Mouse (Mus musculus) c-Kit-positive CD71-negative TER-119-negative erythroid progenitor cells, embryonic 14.5 days (primary cell): ENCODE measurements around the gene Tnnt2.
A peak's percentile ranks its signal among the peaks of the same experiment; 100 is the strongest.

Experiments used
- DNase-seq: peaks from one replicate; pipeline ENCODE4 v3.0.0-alpha.2; 2013; ENCODE audit warnings: low read depth

Tnnt2 gene

DNA sequence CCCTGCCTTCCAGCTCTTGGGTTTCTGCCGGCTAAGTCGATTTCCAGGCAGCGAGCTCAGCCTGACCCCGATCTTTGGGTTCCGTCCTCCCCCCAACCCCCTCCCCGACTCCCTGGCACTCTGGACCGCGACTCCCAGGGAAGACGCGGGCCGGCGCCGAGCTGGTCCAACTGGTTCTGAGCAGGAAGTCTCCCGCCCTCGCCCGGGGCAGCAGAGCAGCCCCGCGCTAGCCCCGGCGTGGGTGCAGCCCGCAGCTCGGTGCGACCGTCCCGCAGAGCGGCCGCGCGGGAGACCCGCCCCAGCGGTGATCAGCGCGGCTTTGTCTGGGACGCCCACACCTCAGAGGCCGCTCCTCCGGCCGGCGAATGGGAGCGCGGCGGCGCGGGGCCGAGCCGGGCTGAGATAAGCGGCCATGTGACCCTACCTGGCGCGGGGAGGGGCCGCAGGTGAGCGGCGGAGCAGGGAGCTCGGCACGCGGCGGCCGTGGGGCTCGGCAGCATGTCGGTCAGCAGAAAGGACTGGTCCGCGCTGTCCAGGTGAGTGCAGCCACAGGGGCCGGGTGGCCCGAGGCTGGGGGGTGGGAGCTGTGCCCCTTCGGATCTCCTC lies 17.6 kb upstream of the Tnnt2 start, which contains the start of gene Lad1:
Lad1 (plus strand) TSS at position 118 of the 606 bp plus-strand sequence.
- DNase-seq, result no peak

DNA sequence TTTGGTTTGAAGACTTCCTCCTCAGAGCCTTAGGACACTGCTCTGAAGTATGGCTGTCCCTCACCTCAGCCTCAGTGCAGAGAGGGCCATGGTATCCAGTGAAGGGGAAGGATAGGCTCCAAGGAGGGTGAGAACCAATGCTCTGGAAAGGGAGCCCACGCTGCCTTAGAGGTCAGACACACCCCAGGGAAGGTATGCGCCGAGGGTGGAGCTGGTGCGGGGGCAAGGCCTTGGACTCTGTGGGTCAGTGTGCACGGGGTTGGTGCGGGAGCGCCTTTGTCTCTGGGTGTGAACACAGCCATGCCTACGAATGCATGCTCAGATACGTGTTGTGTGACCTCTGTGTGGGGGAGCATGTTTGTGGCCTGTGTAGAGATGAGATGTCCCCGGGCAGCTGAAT lies 16.1 kb upstream of the Tnnt2 start:
- no peak for DNase-seq

DNA sequence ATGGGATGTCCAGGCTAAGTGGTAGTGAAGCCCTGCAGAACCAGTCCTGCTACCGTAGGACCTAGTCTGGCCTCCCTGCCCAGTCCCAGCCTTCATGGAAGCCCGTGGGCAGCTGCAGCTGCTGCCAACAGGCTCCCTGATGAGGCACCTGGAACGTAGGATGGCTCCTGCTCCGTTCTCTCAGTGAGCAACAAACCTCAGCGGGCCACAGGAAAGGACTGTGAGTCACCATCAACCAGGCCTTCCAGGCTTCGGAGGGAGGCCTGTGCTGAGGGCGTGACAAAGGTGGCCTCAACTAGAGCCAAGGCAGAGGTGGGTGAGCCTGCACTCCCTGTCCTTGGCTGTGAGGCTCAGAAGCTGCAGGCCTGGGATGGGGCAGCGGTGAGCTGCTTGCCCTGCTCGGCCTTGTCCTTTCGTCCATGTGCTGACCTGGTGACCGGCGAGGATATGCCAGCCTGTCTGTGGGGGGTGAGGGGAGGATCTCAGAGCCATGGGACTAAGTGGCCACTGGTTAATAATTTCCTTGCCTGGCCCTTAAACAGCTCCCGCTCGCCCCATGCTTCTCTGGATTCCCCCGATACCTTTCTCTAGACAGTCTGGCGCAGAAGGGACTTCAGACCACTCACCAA lies 15.3 kb upstream of the Tnnt2 start:
- no peak for DNase-seq

DNA sequence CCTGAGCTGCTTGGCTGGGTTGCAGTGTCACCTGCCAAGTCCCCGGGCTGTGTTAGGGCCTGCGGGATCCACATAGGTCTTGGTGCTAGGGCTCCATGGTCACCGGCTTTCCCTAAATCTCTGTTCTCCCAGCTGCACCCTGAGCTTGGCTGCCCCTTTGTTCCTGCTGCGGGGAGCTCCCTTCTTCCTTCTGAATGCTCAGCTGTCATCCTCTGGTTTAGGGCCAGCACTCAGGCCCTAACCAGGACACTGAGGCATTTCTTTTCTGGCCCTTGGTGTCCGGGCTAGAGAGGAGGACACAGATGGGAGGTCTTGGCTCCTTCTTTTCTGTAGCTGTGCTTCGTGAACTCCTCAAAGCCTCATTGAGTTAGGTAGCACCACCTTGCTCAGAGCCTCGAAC lies 14.4 kb upstream of the Tnnt2 start:
- DNase-seq, result no peak

DNA sequence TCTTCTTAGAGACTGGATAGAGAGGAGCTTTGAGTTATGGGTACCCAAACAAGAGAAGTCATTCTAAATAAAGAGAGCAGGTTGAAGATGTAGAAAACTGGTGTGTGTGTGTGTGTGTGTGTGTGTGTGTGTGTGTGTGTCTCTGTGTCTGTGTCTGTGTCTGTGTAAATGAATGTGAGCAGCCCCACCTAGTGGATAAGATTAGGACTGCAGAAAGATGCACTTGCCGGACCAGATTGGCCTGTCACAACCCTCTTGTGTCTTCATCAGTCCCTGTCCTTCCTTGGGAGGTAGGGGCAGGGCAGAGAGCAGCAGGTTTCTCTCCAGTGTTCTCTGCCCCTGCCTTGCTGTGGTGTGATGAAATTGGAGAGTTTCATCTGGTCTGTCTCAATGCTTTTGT lies 7.2 kb upstream of the Tnnt2 start:
- DNase-seq, result peak; percentile 52

DNA sequence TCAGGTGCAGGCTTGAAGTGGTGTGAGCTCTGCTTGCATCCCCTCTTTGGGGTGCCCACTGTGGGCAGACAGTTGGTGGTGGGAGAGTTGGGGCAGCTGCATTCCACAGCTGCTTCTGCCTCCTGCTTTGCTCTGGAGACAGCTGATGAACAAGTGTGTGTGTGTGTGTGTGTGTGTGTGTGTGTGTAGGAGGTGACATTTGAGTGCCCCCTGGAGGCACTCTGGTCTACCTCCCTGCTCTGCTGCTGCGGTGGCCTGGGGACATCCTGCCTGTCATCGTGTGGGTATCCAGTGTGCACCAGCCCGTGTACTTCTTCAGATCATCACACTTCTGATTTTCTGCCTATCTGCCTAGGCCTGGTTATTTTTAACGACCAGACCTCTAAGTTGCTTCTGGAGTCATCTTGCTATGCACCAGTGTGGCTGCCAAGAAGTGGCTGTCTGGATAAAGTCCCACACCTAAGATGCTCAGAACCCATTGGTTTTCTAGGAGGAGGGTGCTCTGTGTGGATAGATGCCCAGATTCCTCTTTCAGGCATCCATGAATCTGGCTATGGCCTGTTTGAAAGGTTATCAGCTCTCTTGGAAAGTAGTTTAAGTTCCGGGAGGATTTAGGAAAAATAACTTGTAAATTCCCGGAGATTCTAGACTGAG lies 1.8 kb upstream of the Tnnt2 start:
- no peak for DNase-seq

DNA sequence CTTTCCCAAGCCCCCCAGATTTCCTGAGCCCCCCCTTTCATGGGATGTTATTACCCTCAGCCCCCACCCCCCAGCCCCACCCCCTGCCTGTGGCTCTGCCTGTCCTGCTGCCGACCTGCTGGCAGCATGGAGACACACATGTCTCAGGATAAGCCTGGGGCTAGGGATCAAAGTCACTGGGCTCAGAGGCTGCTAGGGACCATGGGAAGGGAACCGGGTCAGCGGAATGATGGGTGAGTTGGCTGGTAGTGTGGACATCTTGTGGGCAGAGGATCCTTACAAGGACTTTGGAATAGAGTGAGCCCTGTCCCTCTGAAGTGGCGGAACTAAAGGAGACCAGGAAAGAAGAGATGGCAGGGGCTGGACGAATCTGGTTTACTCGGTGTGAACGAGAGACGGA lies 1.2 kb upstream of the Tnnt2 start:
- DNase-seq, result no peak

DNA sequence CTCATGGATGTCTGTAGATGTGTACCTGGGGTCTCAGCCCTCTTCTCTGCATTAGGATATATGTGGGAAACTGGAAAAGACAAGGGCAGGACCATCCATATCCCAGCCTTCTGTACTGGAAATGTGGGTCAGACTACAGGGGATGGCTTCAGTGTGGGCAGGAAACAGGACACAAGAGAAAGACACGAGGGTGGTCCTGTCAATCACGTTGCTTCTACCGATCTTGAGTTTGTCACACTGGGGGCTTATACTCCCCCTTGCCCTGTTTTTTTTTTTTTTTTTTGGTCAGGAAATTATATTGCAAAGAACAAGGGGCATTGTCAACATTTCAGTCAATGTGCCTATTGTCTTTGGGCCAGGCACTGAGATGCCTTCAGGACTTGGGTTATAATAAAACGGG lies 2.5 kb downstream of the Tnnt2 start:
- no peak for DNase-seq

DNA sequence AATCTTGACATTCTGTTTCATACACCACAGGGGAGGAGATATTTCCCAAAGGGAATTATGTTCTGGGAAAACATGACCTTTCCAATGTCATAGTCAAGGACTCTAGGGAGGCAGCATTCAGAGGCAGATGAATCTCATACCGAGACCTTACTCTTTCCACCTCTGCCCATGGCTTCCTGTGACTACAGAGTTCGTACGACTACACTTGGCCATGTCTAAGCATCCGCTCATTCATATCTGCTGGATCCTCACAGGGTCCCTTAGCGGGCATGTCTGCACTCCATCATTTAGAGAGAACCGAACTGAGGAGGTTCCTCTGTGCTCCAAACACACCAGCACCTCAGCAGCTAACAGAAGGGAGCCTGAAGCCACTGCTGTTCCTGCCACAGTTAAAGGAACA lies 2.9 kb downstream of the Tnnt2 start:
- no peak for DNase-seq

DNA sequence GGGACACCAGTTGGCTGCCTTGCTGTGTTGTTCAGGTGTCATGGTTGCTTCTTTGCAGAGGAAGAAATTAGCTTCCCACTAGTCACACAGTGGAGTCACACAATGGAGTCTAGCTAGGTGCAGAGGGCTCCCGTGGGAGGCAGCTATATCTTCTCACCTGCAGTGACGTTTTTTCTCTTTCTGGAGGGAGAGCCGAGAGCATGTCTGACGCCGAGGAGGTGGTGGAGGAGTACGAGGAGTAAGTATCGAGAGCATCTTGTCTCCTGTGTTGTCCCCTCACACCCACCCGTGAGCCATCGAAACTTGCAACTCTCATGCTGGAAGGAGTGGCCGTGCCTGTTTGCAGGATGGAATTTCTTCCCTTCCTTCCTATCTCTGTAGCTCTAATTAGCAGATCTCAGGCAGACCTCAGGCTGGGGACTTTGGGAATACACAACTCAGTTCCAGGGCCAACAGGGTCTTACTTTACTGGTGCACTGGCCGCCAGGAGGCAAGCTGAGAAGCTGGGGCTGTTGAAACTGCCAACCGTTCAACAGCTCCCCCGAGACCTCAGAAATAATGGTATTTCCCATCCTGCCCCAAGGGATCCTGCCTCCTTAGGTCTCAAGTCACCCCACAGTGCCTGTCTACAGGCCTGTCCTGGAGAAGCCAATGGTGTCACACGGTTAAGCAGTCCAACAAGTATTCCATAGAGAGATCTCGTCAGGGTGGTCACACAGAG lies 4.7 kb downstream of the Tnnt2 start:
- DNase-seq, result no peak

DNA sequence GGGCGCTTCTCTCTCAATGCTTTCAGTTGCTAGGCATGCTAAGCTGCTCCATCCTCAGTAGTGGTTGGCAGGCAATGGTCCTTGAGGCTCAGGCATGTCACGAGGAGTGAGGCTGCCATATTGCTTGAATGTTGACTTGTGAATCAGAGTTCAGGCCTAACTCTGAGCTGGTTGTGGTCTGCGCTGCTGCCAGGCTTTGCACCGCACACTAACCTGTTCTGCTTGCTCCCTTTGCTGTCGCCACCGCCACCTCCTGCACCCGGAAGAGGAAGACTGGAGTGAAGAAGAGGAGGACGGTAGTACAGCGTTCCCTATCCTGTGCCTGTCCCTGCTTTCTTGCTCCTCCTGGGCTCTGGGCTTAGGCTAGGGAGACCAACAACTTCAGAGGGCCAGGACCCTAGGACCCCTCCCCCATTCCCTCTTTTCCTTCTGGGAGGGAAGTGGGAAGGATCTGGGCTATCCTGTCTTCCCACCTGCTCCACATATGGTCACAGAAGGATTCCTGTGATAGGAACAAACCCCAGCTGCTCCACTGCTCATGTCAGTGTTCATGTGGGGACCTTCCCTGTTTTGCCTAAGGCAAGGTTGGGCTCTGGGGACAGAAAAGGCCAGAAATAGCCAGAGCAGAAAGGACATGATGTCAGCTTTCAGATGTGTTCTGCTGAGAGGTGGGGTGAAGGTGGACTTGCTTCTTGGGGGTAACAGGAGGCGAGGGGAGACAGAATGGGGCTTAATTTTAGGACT lies 7.5 kb downstream of the Tnnt2 start:
- no peak for DNase-seq

DNA sequence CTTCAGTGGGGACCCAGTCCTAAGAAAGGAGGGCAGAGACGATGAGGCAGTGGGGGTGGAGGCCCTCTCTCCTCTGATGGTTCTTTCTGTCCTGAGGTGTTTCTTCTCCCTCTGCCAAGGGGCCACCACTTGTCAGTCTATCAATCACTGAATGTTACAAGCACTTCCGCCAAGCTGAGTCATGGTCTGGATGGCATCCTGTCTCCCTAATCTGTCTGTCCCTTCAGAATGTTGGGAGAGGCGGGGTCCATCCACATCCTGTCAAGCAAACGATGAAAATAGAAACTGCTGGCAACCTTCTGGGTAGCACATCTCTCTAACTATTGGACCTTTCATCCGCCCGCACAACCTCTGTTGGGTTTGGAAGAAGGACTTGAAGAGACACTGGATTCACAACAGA lies 8.3 kb downstream of the Tnnt2 start:
- no peak for DNase-seq

DNA sequence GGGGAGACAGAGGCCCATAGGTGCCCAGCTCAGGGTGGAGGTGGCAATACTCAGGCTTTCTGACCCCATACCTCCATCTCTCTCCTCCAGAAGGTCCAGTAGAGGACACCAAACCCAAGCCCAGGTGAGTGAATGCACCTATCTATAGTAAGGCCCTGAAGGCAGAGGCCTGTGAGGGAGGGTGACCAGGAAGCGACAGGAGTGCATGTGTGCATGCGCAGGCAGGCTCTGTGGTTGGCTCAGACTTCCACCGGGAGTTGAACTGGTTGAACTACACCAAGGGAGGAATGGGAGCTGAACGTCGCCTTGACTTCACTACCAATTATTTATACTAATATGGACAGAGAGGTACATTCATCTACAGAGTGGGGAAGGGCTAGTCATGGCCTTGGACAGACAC lies 10.5 kb downstream of the Tnnt2 start:
- no peak for DNase-seq

DNA sequence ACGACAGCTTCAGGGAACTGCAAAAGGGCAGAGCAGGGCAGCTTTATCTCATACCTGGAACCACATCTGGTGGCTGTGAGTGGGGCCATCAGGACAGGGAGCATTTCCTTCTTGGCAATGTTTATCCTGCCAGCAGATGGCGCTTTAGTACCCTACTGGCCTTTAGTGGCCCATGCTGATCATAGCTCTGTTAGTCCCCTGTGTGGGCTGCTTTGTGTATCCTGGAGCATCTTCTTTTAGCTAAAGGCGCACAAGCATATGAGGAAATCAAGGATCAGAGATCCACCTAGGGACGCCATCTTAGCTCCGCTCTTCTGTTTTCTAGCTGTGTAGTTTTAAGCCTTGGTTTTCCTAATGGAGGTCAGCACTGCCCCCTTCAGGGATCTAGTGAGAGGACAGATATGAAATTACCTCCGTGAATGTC lies 11.0 kb downstream of the Tnnt2 start:
- DNase-seq, result peak; percentile 78

DNA sequence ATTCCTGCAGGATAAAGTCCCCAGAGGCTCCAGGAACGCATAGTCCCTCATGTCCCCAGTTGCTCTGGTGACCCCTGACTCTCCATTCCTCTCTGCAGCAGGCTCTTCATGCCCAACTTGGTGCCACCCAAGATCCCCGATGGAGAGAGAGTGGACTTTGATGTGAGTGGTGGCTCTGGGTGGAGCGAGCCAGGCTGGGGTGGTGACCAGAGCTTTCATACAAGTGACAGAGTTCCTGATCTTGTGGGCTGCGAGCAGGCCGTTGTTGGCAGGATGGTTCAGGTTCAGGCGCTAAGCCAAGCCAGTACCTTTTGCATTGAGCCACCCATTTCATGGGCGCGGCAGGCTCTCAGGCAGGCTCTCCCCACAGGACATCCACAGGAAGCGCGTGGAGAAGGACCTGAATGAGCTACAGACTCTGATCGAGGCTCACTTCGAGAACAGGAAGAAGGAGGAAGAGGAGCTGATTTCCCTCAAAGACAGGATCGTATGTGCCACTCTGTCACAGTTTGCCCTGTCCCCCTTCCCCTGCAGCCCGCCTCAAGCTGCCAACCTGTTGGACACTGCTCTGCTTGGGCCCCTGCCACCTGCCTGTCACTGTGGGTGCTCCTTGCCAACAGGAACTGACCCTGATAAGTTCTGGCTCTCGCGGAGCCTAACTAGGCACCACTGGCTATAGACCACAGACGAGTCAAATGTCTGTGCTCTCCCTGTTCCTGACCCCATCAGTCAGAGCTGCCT lies 11.6 kb downstream of the Tnnt2 start:
- DNase-seq, result no peak

DNA sequence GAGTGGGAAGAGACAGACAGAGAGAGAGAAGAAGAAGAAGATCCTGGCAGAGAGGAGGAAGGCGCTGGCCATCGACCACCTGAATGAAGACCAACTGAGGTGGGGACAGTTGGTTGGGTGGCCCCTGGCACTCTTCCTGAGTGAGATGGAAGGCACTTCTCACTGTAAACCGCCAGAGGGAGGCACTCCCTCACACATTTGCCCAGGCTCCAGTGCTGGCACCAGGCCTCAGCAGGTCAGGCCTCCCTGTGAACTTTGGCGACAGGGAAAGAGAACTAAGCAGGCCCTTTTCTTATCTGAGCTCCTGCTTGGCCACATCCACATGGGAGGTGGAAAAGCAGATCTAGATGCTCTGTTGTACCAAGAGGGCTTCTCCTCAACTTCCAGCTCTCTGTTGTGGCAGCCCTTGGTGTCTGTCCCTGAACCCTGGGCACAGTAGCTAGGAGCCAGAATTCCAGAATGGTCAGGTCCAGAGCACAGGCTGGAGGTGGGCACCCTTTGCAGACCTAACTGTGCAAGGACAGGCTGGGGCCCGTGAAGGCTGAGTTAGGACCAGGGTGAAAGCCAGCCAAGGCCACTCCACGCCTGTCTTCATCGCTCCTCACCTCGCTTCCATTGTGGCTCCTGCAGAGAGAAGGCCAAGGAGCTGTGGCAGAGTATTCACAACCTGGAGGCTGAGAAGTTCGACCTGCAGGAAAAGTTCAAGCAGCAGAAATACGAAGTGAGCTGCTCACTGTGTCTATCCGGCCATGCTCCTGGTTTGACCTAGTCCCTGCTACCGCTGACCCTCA lies 14.8 kb downstream of the Tnnt2 start:
- no peak for DNase-seq

DNA sequence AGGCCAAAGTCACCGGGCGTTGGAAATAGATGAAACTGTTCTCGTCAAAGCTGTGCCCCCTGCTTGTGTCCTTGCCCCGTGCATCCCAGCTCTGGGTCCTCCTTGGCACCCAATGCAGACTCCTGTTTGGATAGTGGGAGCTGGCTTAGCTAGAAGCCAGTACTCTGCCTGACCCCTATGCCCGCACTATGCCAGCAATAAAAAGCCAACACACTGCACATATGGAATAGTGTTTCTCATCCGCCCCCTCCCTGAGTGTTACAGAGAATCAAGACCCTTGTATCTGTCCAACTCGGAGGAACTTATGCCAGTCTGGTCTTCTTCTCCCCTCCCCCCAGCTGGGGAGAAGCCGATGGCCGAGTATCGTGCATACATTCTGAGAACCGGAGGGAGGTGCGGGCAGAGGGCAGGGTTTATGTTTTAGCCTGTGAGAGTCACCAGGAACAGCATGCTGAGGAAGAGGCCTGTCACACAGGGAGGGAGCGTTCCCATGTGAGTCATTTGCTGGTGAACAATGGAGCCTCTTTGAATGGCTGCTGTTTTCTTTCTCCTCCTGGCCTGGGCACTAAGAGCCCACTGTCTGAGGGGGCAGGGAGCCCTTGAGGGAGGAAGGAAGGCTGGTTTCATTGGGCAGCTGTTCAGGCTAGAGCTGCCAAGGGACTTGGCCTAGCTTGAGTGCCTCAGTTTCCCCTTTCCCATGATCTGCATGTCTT lies 16.0 kb downstream of the Tnnt2 start:
- no peak for DNase-seq

DNA sequence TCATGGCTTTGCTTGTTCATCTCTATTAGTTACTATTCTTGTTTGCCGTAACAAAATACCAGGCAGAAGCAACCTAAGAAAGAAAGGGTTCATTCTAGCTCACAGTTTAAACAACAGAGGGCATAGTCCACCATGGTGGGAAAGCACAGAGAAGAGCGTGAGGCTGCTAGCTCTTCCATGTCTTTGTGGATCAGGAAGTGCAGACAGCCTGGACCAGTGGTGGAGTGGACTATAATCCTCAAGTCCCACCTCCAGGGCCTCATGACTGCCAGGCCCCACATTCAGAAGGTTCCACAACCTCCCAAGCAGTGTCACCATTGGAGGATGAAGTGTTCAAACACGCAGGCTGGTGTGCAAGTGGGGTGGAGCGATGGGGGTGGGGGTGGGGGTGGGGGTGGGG lies 17.0 kb downstream of the Tnnt2 start:
- no peak for DNase-seq

DNA sequence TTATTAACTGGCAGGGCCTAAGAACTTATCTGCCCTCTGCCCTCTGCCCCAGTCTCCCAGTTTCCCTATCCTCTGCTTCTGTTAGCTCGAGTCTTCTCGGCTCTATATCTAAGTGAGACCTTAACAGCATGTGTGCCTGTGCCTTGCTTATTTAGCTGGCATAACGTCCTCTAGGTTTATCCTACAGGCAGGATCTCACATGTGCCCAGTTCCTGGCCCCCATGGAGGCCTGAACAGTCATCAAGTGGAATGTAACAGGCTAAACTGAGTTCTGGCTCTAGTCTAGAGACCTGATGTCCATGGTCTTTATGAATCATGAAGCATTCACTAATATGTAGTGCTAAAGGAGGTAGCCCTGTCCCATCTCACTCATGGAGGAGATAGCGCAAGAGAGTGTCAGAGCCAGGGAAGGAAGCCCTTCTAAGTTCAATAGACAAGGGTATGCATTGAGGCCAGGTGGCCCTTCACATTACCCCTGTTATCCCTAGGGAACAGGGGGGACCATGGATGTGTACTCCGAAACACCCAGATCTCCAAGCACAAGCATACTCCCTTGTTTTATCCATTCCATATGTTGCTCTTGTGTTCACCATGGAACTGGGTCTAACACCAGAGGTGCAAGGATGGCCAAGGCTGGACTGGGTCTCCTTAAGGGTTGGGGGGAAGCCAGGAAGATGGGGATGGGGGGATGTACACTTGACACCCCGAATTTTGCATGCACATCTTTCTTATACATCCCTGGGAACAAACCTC lies 18.6 kb downstream of the Tnnt2 start:
- no peak for DNase-seq

DNA sequence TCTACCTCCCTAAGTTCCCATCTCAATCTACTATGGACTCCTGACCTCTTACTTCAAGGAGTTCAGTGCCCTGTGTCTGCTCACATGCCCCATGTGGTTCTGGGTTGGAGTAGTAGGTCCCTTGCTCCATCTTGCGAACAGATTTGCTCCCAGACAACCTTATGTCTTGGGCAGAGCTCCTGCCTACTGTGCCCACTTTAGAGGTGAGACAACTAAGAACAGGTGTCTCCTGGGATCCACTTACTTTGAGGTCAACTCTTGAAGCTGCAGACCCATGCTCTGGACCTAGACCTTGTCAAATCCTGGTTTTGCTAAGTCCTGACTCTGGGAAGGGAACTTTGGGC lies 19.2 kb downstream of the Tnnt2 start:
- no peak for DNase-seq
